Mouse (Mus musculus) heart, postnatal 0 days (tissue): ENCODE results near the gene Ccl1.

ENCODE experiments used
- CTCF ChIP-seq: IDR thresholded peaks from 2 replicates; pipeline ENCODE4 v1.5.1; 2016; ENCODE audit warnings: antibody characterized with exemption, control low read depth, low read depth
- EP300 ChIP-seq: IDR thresholded peaks from 2 replicates; pipeline ENCODE4 v1.6.1; 2016; ENCODE audit warnings: antibody characterized with exemption, low read depth

DNA sequence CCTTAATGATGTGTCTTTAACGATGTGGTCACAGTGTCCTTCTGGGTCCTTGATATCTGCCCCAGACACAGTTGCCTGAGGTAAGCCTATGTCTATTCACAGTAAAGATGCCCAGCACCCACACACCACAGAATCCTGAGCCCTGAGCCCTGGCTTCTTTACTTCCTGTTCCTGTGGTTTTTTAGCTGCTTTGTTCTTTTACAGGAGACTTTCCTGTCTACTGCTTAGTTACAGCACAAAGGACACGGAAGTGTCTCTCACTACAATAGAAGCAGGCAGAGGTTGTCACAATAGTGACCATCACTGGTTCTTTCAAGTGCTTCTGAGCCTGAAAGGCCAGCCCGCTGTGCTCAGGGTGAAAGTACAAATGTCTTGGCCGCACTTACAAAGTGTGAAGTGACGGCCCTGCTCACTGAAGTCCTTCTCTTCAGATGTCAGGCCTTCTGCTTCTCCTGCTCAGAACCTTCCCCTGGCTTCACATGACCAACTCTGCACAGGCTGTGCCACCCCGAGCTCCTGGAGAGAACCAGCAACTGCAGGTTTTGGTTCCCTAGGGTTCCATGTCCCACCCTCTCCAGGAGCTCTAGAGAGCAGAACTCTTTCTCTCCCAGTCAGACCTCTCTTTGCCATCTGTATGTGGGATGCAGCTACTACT is 122.1 kb downstream of the Ccl1 start:
- no peak for TF ChIP-seq CTCF
- no peak for TF ChIP-seq EP300
